Mouse (Mus musculus) liver, embryonic 14.5 days (tissue): ENCODE measurements around the gene Chmp2a.

Experiments used
- CTCF ChIP-seq: IDR thresholded peaks from 2 replicates; pipeline ENCODE4 v1.5.1; 2016; ENCODE audit warnings: antibody characterized with exemption, low read depth, control low read depth
- EP300 ChIP-seq: IDR thresholded peaks from 2 replicates; pipeline ENCODE4 v1.6.1; 2016; ENCODE audit warnings: antibody characterized with exemption, low read depth

DNA sequence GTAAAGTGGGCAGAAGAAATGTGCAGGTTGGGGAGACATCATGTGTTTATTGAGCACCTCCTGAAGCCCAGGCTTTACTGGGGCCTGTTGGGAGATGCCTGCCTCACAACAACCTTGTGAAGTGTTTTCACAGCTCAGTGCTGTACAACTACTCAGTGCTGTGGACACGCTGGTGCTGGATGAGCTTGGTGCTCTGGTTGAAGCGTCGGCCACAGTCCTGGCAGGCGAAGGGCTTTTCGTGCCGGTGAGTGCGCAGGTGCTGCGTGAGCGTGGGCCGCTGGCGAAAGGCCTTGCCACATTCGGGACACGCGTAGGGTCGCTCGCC, 8.5 kb upstream of the Chmp2a start:
- no peak for TF ChIP-seq CTCF
- TF ChIP-seq EP300, result no peak
